Mouse (Mus musculus) hindbrain, embryonic 16.5 days (tissue): Measurements from ENCODE around the gene Gm9573. TPM values are rescaled to one million over a fixed set of nuclear protein-coding genes. Genes with fewer than 3 reads are reported as not detected.

ENCODE experiments used
- ATAC-seq: fragments of 200-750 bp; cut with Nextera tagmentation; 2 replicates; pipeline ENCODE4 v1.8.0; 2017; ENCODE audit warnings: moderate TSS enrichment, moderate library complexity
- H3K27ac ChIP-seq: fragments of 300-500 bp; sonication (generic); 2 replicates; pipeline ENCODE4 v1.5.1; 2014; ENCODE audit warnings: low read depth, mild to moderate bottlenecking, control low read depth, low read length, moderate library complexity
- H3K27me3 ChIP-seq: fragments of 300-500 bp; sonication (generic); replicated peaks from 2 replicates; pipeline ENCODE4 v1.6.1; 2014; ENCODE audit warnings: low read length; ENCODE audit not compliant: control insufficient read depth, insufficient read depth
- H3K36me3 ChIP-seq: fragments of 300-500 bp; sonication (generic); 2 replicates; pipeline ENCODE4 v1.6.1; 2014; ENCODE audit warnings: mild to moderate bottlenecking, low read length, moderate library complexity, mixed read lengths; ENCODE audit not compliant: control insufficient read depth, insufficient read depth
- H3K4me1 ChIP-seq: fragments of 300-500 bp; sonication (generic); 2 replicates; pipeline ENCODE4 v1.6.1; 2014; ENCODE audit warnings: low read depth, low read length; ENCODE audit not compliant: control insufficient read depth, insufficient read depth
- H3K4me2 ChIP-seq: fragments of 300-500 bp; sonication (generic); 2 replicates; pipeline ENCODE4 v1.6.1; 2014; ENCODE audit warnings: mild to moderate bottlenecking, low read length, control low read depth, moderate library complexity
- H3K4me3 ChIP-seq: fragments of 300-500 bp; sonication (generic); 2 replicates; pipeline ENCODE4 v1.5.1; 2014; ENCODE audit warnings: mild to moderate bottlenecking, low read length, control low read depth, moderate library complexity
- H3K9ac ChIP-seq: fragments of 300-500 bp; sonication (generic); 2 replicates; pipeline ENCODE4 v1.6.1; 2014; ENCODE audit warnings: low read depth, mild to moderate bottlenecking, control low read depth, low read length, moderate library complexity
- H3K9me3 ChIP-seq: fragments of 300-500 bp; sonication (generic); 2 replicates; pipeline ENCODE4 v1.6.1; 2014; ENCODE audit warnings: mild to moderate bottlenecking, low read length, moderate library complexity; ENCODE audit not compliant: control insufficient read depth
- WGBS: fragments of 180-500 bp; shearing (Covaris S2); extraction: QIAGEN DNeasy Blood & Tissue Kit; methylation state at CpG from one replicate; pipeline ENCODE4 v1.1.7; 2014; 5-methylcytosine and 5-hydroxymethylcytosine counted together
- polyA plus RNA-seq: library from polyadenylated mRNA; unstranded; fragments of >200 nt; fragmentation: Nextera tagmentation; extraction: Ambion mirVana; gene quantifications from 2 replicates; pipeline ENCODE4 v1.2.1, GENCODE M21; 2015

Gm9573 gene
- polyA plus RNA-seq, 1 experiment from 2014 or later, result not detected

DNA sequence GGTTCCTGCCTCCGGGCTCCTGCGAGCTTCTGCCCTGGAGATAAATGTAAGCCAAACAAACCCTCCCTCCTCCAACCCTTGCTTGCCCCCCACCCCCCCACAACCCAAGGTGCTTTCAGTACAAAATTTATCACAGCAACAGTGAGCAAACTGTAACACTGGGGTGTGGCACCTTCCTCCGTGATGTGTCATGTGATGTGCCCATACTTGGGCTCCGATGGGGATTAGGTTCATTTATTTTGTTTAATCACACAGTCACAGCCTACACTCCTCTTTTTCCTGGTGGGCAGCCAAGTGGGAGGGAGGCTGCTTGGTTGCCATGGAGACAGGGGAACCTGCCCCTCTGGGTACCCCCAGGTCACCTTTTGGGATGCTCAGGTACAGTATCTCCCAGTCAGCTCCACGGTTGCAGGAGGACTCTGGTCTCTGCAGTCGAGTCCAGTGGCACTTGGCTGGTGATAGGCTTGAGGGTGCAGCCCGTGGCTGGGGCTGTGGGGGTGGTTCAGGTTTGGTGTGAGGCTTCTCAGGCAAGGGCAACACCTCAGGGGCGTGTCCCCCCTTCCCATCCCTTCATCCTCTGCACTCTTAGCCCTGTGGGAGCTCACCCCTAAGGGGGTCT, 24.6 kb downstream of the Gm9573 start:
- Histone ChIP-seq H3K36me3 (no peaks in the 10 kb centered on the region), H3K27me3 (no peaks in the 10 kb centered on the region), H3K27ac (no peak overlapping the region), H3K9me3 (no peaks in the 10 kb centered on the region), H3K9ac (no peak overlapping the region), H3K4me2 (no peak overlapping the region), H3K4me1 (no peaks in the 10 kb centered on the region), H3K4me3 (no peak overlapping the region)
- WGBS, result 64% methylated on average over 8 of the region's 8 CpGs
- ATAC-seq, result no peak

DNA sequence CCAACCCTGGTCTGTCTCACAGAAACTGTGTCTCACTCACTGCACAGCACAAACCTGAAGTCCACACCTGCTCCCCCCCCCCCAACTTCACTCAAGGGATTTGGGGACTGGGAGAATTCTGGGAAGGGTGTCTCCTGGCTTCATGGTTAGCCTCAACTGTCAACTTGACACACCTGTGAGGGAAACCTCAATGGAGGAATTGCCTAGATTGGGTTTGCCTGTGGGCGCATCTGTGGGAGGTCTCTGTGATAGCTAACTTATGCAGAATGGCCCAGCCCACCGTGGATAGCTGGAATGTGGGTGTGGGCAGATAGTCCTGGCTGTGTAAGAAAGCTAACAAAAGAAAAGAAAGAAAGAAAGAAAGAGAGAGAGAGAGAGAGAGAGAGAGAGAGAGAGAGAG, 25.2 kb downstream of the Gm9573 start, which contains the start of gene Sfta2:
TSS of gene Sfta2 (plus strand) at position 301 of the 400 bp plus-strand sequence.
- Histone ChIP-seq H3K4me2 (no peak within 1 kb of the TSS), H3K27ac (no peak within 1 kb of the TSS), H3K9me3 (no peaks in the 10 kb centered on the region), H3K36me3 (no peaks in the 10 kb centered on the region), H3K4me3 (no peak within 1 kb of the TSS), H3K27me3 (no peaks in the 10 kb centered on the region), H3K9ac (no peak within 1 kb of the TSS), H3K4me1 (no peaks in the 10 kb centered on the region)
- no peak for ATAC-seq
- 65% methylated on average over 2 of the region's 2 CpGs for WGBS

DNA sequence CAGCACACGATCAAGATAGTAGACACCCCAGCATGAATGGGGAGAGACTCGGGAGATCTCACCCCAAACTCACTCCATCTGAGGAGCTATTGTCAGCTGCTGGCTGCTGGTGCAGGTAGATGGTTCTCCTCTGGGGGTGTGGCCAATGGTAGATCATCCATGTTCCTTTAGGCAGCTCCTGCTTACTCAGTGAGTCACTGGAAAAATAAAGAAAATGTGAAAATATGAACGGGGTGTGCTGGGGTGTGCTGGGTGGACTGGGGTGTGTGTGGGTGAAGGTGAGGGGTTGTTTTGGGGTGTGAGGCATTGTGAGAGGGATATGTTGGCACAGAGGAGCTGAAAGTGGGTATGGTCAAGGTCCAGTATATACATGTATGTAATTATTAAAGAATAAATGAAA, 29.0 kb downstream of the Gm9573 start:
- H3K4me3 ChIP-seq, result no peak overlapping the region
- H3K4me2 ChIP-seq, result no peak overlapping the region
- no peaks in the 10 kb centered on the region for H3K27me3 ChIP-seq
- no peak for ATAC-seq
- no peak overlapping the region for H3K27ac ChIP-seq
- H3K4me1 ChIP-seq, result no peaks in the 10 kb centered on the region
- H3K9me3 ChIP-seq, result no peaks in the 10 kb centered on the region
- WGBS, result 98% methylated on average over 3 of the region's 3 CpGs
- H3K36me3 ChIP-seq, result no peaks in the 10 kb centered on the region
- H3K9ac ChIP-seq, result no peak overlapping the region

DNA sequence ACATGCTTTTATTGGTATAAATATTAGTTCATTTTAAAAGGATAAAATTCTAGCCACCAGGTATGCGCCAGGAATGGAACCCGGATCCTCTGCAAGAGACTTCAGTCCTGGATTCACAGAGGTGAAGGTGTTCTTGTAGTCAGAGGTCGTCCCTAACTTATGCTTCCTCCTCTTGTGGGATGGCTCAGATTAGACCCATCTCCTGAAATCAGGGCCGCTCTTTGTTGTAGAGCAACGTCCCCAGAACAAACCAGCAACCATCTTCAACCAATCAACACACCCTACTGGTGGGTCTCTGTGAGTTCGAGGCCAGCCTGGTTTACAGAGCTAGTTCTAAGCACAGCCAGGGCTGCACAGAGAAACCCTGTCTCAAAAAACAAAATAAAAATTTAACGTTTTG, 32.0 kb downstream of the Gm9573 start:
- H3K27me3 ChIP-seq, result no peaks in the 10 kb centered on the region
- no peaks in the 10 kb centered on the region for H3K9me3 ChIP-seq
- WGBS, result 87% methylated on average over 7 of the region's 7 CpGs
- H3K4me2 ChIP-seq, result no peak overlapping the region
- no peak overlapping the region for H3K27ac ChIP-seq
- no peaks in the 10 kb centered on the region for H3K36me3 ChIP-seq
- H3K4me3 ChIP-seq, result no peak overlapping the region
- no peak for ATAC-seq
- H3K9ac ChIP-seq, result no peak overlapping the region
- no peaks in the 10 kb centered on the region for H3K4me1 ChIP-seq

DNA sequence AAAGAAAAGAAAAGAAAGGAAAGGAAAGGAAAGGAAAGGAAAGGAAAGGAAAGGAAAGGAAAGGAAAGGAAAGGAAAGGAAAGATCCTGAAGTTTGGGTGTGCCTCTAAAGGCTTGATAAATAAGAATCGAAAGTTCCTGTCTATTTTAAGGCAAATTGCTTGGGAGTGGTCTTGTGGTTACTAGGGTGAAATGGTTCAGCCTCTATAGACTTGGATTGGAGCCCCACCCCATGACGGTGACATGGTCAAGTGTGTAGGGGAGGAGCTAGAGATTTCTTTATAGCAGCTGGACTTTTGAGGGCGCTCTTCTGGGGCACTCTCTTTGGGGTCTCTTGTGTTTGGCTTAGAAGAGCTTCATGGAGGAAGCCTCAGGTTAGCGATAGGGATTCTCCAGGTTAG, 32.7 kb downstream of the Gm9573 start:
- Histone ChIP-seq H3K9ac (no peak overlapping the region), H3K4me3 (no peak overlapping the region), H3K4me2 (no peak overlapping the region), H3K9me3 (no peaks in the 10 kb centered on the region), H3K4me1 (no peaks in the 10 kb centered on the region), H3K27me3 (no peaks in the 10 kb centered on the region), H3K36me3 (no peaks in the 10 kb centered on the region), H3K27ac (no peak overlapping the region)
- no peak for ATAC-seq
- 44% methylated on average over 4 of the region's 4 CpGs for WGBS

DNA sequence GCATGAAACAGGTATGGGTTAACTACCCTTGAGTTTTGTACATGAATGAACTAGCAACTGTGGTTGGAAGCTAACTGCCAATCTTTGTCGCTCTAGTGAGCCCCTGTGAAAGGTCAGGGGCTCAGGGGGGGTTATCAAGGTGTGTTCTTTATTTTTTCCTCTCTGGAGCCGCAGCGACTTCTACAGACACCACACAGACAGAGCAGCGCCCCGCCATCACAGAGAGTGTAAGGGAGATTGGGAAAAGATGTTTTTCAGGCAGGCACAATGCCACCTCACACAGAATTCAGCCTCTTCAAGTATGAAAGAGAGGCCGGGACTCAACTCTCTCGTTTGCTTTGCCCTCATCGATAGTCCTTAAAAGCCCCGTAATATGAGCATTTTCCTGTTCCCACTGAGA, 34.3 kb downstream of the Gm9573 start:
- H3K4me3 ChIP-seq, result no peak overlapping the region
- no peak for ATAC-seq
- 81% methylated on average over 9 of the region's 9 CpGs for whole genome bisulfite sequencing

DNA sequence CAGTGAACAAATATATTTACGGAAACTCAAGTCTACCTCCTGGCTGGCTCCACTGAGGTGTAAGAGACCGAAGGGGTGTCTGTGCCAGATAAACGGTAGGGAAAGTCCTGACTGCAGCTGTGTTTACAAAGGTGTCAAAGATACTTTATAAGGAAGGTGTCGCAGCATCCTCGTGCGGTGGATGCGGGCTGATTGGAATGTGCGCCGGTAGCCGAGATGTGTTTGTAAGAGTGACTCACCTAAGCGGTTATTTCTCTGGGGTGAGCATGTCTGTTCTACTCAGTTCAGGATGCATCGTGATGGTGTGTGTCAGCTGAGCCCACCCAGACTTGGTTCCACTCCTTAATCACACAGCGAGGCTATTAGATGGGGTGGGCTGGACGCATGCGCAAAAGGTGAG, 34.7 kb downstream of the Gm9573 start:
- H3K9ac ChIP-seq, result no peak overlapping the region
- no peaks in the 10 kb centered on the region for H3K4me1 ChIP-seq
- no peak overlapping the region for H3K4me2 ChIP-seq
- H3K4me3 ChIP-seq, result no peak overlapping the region
- 94% methylated on average over 15 of the region's 15 CpGs for WGBS
- no peak for ATAC-seq
- no peaks in the 10 kb centered on the region for H3K27me3 ChIP-seq
- H3K36me3 ChIP-seq, result no peaks in the 10 kb centered on the region
- H3K27ac ChIP-seq, result no peak overlapping the region
- H3K9me3 ChIP-seq, result no peaks in the 10 kb centered on the region; the same call in 1 of the 2 replicates

More for the DNA sequence above, 34.3 kb downstream of the Gm9573 start:
- Histone ChIP-seq H3K9ac (no peak overlapping the region), H3K27ac (no peak overlapping the region), H3K9me3 (no peaks in the 10 kb centered on the region; the same call in 1 of the 2 replicates), H3K4me2 (no peak overlapping the region), H3K4me1 (no peaks in the 10 kb centered on the region), H3K27me3 (no peaks in the 10 kb centered on the region), H3K36me3 (no peaks in the 10 kb centered on the region)

DNA sequence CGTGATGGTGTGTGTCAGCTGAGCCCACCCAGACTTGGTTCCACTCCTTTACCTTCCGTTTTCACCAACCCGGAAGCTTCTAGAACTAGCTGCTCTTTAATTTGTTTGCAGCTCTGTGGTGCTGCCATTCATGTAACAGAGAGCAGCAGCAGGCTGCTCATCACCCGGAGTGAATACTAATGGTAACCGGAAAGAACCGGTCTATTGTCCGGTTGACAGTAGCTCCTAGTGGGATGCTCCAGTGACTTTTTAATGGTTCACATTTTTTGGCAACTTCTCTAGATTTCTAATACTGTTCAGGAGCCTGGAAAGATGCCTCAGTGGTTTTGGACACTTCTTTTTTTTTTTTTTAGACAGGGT, 35.2 kb downstream of the Gm9573 start:
- H3K9me3 ChIP-seq, result no peaks in the 10 kb centered on the region; the same call in 1 of the 2 replicates
- H3K4me1 ChIP-seq, result no peaks in the 10 kb centered on the region
- H3K27me3 ChIP-seq, result no peaks in the 10 kb centered on the region
- H3K9ac ChIP-seq, result no peak overlapping the region
- H3K27ac ChIP-seq, result peak overlapping the region; percentile 60
- no peaks in the 10 kb centered on the region for H3K36me3 ChIP-seq
- no peak for ATAC-seq
- H3K4me3 ChIP-seq, result no peak overlapping the region
- 40% methylated on average over 7 of the region's 7 CpGs for WGBS
- H3K4me2 ChIP-seq, result peak overlapping the region; percentile 24; the same call in 1 of the 2 replicates

DNA sequence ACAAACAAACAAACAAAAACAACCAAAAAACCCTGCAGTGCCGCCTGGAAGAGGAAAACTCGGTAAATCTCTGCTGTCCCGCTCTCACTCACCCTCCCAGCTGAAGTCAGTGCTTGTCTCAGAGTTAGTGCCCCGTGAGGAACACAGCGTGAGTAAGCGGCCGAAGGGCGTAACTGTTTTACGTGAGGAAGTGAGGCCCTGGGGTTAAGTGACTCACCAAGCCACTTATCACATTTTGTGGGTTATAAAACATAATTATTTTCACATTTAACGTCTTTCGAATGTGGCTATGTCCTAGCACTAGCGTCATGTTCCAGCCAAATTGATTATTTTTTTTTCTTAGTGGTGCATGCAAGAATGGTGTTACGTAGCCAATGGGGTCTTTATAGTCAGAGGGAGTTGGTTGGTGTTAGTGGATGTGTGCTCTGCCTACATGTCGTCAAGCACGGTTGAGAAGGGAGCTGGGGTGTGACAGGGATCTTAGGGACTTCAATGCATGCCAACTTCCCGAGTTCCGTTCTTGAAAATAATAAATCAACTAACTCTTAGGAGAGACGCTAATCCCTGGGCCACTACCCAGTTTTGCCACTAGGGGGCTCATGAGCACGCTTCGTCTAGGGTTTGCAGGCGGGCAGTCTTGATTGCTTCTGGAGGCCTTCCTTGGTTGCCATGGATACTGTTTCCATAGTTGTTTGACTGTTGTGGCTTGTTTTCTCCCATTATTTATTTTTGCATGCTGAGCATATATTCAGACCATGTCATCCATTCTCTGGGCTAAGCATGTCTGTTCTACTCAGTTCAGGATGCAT, 35.8 kb downstream of the Gm9573 start:
- ATAC-seq, result peak; percentile 93
- H3K9me3 ChIP-seq, result no peaks in the 10 kb centered on the region; the same call in 1 of the 2 replicates
- H3K27ac ChIP-seq, result peak overlapping the region; percentile 60
- no peak overlapping the region for H3K4me3 ChIP-seq
- peak overlapping the region; percentile 24; the same call in 1 of the 2 replicates for H3K4me2 ChIP-seq
- H3K9ac ChIP-seq, result no peak overlapping the region
- no peaks in the 10 kb centered on the region for H3K36me3 ChIP-seq
- 47% methylated on average over 21 of the region's 21 CpGs for WGBS
- no peaks in the 10 kb centered on the region for H3K4me1 ChIP-seq
- H3K27me3 ChIP-seq, result no peaks in the 10 kb centered on the region
